Mouse (Mus musculus) C2C12 (cell line): ENCODE data around the gene Slc5a11.

Experiments used
- CEBPB ChIP-seq: IDR thresholded peaks from one replicate; pipeline ENCODE4 v1.6.1; 2011; ENCODE audit warnings: low read depth, mild to moderate bottlenecking, control low read depth, moderate library complexity
- CTCF ChIP-seq: IDR thresholded peaks from one replicate; pipeline ENCODE4 v1.5.1; 2011; ENCODE audit not compliant: control insufficient read depth, insufficient read depth, insufficient read length
- MAX ChIP-seq: IDR thresholded peaks from one replicate; pipeline ENCODE4 v1.6.1; 2011; ENCODE audit warnings: mild to moderate bottlenecking, control low read depth
- MYOG ChIP-seq: IDR thresholded peaks from one replicate; pipeline ENCODE4 v1.6.1; 2011; ENCODE audit not compliant: control insufficient read depth, insufficient read length; ENCODE audit errors: extremely low read depth
- USF1 ChIP-seq: IDR thresholded peaks from one replicate; pipeline ENCODE4 v1.6.1; 2011; ENCODE audit warnings: low read depth, mild to moderate bottlenecking, control low read depth, moderate library complexity

- TF ChIP-seq CTCF (no peak), CEBPB (no peak), MAX (no peak), MYOG (no peak), USF1 (no peak)
Observed at GRCm38 (mm10) chr7:123215138-123215537, 558 bp downstream of the Slc5a11 start.
